Mouse (Mus musculus): ENCODE measurements around the gene Pid1. TPM values are rescaled to one million over a fixed set of nuclear protein-coding genes. Genes with fewer than 3 reads are reported as not detected.
"Not testable (repeated sequence)": the region's sequence is repeated elsewhere in the genome, so short reads cannot be mapped to it uniquely, and the experiment has no call there.

Gene Pid1
- polyA plus RNA-seq, 2 experiments, result 5.4 to 12.3 TPM

- H3K27ac ChIP-seq, result no peak overlapping the region
- H3K4me1 ChIP-seq (replicated peaks; ENCODE audit: control insufficient read depth in 2 of 2, insufficient read depth in 2 of 2, low read length in 1 of 2), result peaks cover 0 to 4% of the 10 kb centered on the region in 2 experiments; a peak in 1 of 4 replicates
- no peak overlapping the region for H3K4me2 ChIP-seq (ENCODE audit: low read depth)
- ATAC-seq (ENCODE audit: insufficient read depth), result no peak
- no peak overlapping the region for H3K9ac ChIP-seq (replicated peaks)
- DNase-seq (ENCODE audit: low read depth in 3 of 3, low spot score in 3 of 3), result no peak
- H3K4me3 ChIP-seq (ENCODE audit: insufficient read depth in 1 of 2, low read depth in 2 of 2, low read length in 2 of 2), result no peak overlapping the region
- H3K27me3 ChIP-seq (ENCODE audit: control insufficient read depth, insufficient read depth, low read length), result no peaks in the 10 kb centered on the region
- no peaks in the 10 kb centered on the region for H3K9me3 ChIP-seq (ENCODE audit: control insufficient read depth, low read length)
- WGBS (ENCODE audit: insufficient replicate concordance), result 58% methylated on average over 1 of the region's 1 CpGs
- no peaks in the 10 kb centered on the region for H3K36me3 ChIP-seq (replicated peaks; ENCODE audit: control insufficient read depth, insufficient read depth, low read depth)
- no peak for TF ChIP-seq CTCF (IDR thresholded peaks at IDR 0.05; ENCODE audit: low read depth)
- TF ChIP-seq EP300 (IDR thresholded peaks at IDR 0.05; ENCODE audit: low read depth), result no peak
Observed at GRCm38 (mm10) chr1:84222051-84222450, 141.9 kb downstream of the Pid1 start.

GRCm38 (mm10) chr1:84218605-84219004 lies 145.4 kb downstream of the Pid1 start:
- Histone ChIP-seq H3K9ac (replicated peaks) (no peak overlapping the region), H3K27ac (no peak overlapping the region), H3K9me3 (ENCODE audit: control insufficient read depth, low read length) (no peaks in the 10 kb centered on the region), H3K4me3 (ENCODE audit: insufficient read depth in 1 of 2, low read depth in 2 of 2, low read length in 2 of 2) (no peak overlapping the region), H3K4me2 (ENCODE audit: low read depth) (no peak overlapping the region), H3K4me1 (replicated peaks; ENCODE audit: control insufficient read depth in 2 of 2, insufficient read depth in 2 of 2, low read length in 1 of 2) (peaks cover 0 to 4% of the 10 kb centered on the region in 2 experiments; a peak in 1 of 4 replicates), H3K36me3 (replicated peaks; ENCODE audit: control insufficient read depth, insufficient read depth, low read depth) (no peaks in the 10 kb centered on the region), H3K27me3 (ENCODE audit: control insufficient read depth, insufficient read depth, low read length) (no peaks in the 10 kb centered on the region)
- WGBS (ENCODE audit: insufficient replicate concordance), result 35% methylated on average over 7 of the region's 7 CpGs
- TF ChIP-seq EP300 (IDR thresholded peaks at IDR 0.05; ENCODE audit: low read depth) (no peak), CTCF (IDR thresholded peaks at IDR 0.05; ENCODE audit: low read depth) (no peak)
- DNase-seq (ENCODE audit: low read depth in 3 of 3, low spot score in 3 of 3), result no peak
- no peak for ATAC-seq (ENCODE audit: insufficient read depth)

GRCm38 (mm10) chr1:84217777-84218176 lies 146.2 kb downstream of the Pid1 start:
- peaks cover 0 to 4% of the 10 kb centered on the region in 2 experiments; a peak in 1 of 4 replicates for H3K4me1 ChIP-seq (replicated peaks; ENCODE audit: control insufficient read depth in 2 of 2, insufficient read depth in 2 of 2, low read length in 1 of 2)
- 19% methylated on average over 2 of the region's 2 CpGs for WGBS (ENCODE audit: insufficient replicate concordance)

GRCm38 (mm10) chr1:84211507-84211906 lies 152.5 kb downstream of the Pid1 start:
- no peak for ATAC-seq (ENCODE audit: insufficient read depth)
- 59% methylated on average over 9 of the region's 9 CpGs for WGBS (ENCODE audit: insufficient replicate concordance)

More at GRCm38 (mm10) chr1:84217777-84218176, 146.2 kb downstream of the Pid1 start:
- no peaks in the 10 kb centered on the region for H3K27me3 ChIP-seq (ENCODE audit: control insufficient read depth, insufficient read depth, low read length)
- no peaks in the 10 kb centered on the region for H3K9me3 ChIP-seq (ENCODE audit: control insufficient read depth, low read length)
- TF ChIP-seq CTCF (IDR thresholded peaks at IDR 0.05; ENCODE audit: low read depth) (no peak), EP300 (IDR thresholded peaks at IDR 0.05; ENCODE audit: low read depth) (no peak)
- no peak overlapping the region for H3K27ac ChIP-seq
- no peak overlapping the region for H3K4me2 ChIP-seq (ENCODE audit: low read depth)
- no peak overlapping the region for H3K9ac ChIP-seq (replicated peaks)
- no peaks in the 10 kb centered on the region for H3K36me3 ChIP-seq (replicated peaks; ENCODE audit: control insufficient read depth, insufficient read depth, low read depth)
- ATAC-seq (ENCODE audit: insufficient read depth), result no peak
- no peak for DNase-seq (ENCODE audit: low read depth in 3 of 3, low spot score in 3 of 3)
- H3K4me3 ChIP-seq (ENCODE audit: insufficient read depth in 1 of 2, low read depth in 2 of 2, low read length in 2 of 2), result no peak overlapping the region

GRCm38 (mm10) chr1:84205746-84206145 lies 158.2 kb downstream of the Pid1 start:
- not testable (repeated sequence) for H3K27ac ChIP-seq; H3K9ac ChIP-seq (replicated peaks); ATAC-seq (ENCODE audit: insufficient read depth); H3K4me2 ChIP-seq (ENCODE audit: low read depth); H3K36me3 ChIP-seq (replicated peaks; ENCODE audit: control insufficient read depth, insufficient read depth, low read depth); DNase-seq (ENCODE audit: low read depth in 3 of 3, low spot score in 3 of 3); H3K4me3 ChIP-seq (ENCODE audit: insufficient read depth in 1 of 2, low read depth in 2 of 2, low read length in 2 of 2); H3K9me3 ChIP-seq (ENCODE audit: control insufficient read depth, low read length); H3K27me3 ChIP-seq (ENCODE audit: control insufficient read depth, insufficient read depth, low read length); H3K4me1 ChIP-seq (replicated peaks; ENCODE audit: control insufficient read depth in 2 of 2, insufficient read depth in 2 of 2, low read length in 1 of 2)
- WGBS (ENCODE audit: insufficient replicate concordance), result 76% methylated on average over 3 of the region's 3 CpGs

More at GRCm38 (mm10) chr1:84211507-84211906, 152.5 kb downstream of the Pid1 start:
- Histone ChIP-seq H3K4me3 (ENCODE audit: insufficient read depth in 1 of 2, low read depth in 2 of 2, low read length in 2 of 2) (no peak overlapping the region), H3K9ac (replicated peaks) (no peak overlapping the region), H3K9me3 (ENCODE audit: control insufficient read depth, low read length) (no peaks in the 10 kb centered on the region), H3K36me3 (replicated peaks; ENCODE audit: control insufficient read depth, insufficient read depth, low read depth) (no peaks in the 10 kb centered on the region), H3K27ac (no peak overlapping the region), H3K27me3 (ENCODE audit: control insufficient read depth, insufficient read depth, low read length) (no peaks in the 10 kb centered on the region), H3K4me2 (ENCODE audit: low read depth) (no peak overlapping the region), H3K4me1 (replicated peaks; ENCODE audit: control insufficient read depth in 2 of 2, insufficient read depth in 2 of 2, low read length in 1 of 2) (no peaks in the 10 kb centered on the region)
- no peak for TF ChIP-seq CTCF (IDR thresholded peaks at IDR 0.05; ENCODE audit: low read depth)
- TF ChIP-seq EP300 (IDR thresholded peaks at IDR 0.05; ENCODE audit: low read depth), result no peak
- DNase-seq (ENCODE audit: low read depth in 3 of 3, low spot score in 3 of 3), result no peak
